Mouse (Mus musculus): Measurements from ENCODE around the gene Psg16. TPM values are rescaled to one million over a fixed set of nuclear protein-coding genes. Genes with fewer than 3 reads are reported as not detected.
"Not testable (repeated sequence)": the region's sequence is repeated elsewhere in the genome, so short reads cannot be mapped to it uniquely, and the experiment has no call there.

Psg16 gene
- polyA plus RNA-seq, 1 experiment from 2014 or later: 0.12 TPM

- no peak for TF ChIP-seq EP300 (optimal IDR thresholded peaks at IDR 0.05)
- no peak for TF ChIP-seq CTCF (IDR thresholded peaks at IDR 0.05; ENCODE audit: low read depth)
- Histone ChIP-seq H3K4me2 (replicated peaks; ENCODE audit: low read depth) (no peak overlapping the region), H3K9ac (ENCODE audit: low read length) (no peak overlapping the region), H3K27ac (replicated peaks) (no peak overlapping the region), H3K4me1 (replicated peaks; ENCODE audit: control insufficient read depth, insufficient read depth) (no peaks in the 10 kb centered on the region), H3K4me3 (ENCODE audit: low read depth, low read length) (no peak overlapping the region), H3K27me3 (ENCODE audit: control insufficient read depth, insufficient read depth, low read length) (no peaks in the 10 kb centered on the region), H3K36me3 (ENCODE audit: control insufficient read depth, insufficient read depth, low read length) (no peaks in the 10 kb centered on the region), H3K9me3 (ENCODE audit: control insufficient read depth, low read length) (no peaks in the 10 kb centered on the region)
- ATAC-seq (ENCODE audit: low FRiP score, low TSS enrichment): no peak
- no peak for DNase-seq (ENCODE audit: low spot score)
- WGBS: 100% methylated on average over 1 of the region's 1 CpGs
Measured at GRCm38 (mm10) chr7:17076542-17076941, 2.7 kb downstream of the Psg16 start.

- no peak overlapping the region for H3K4me3 ChIP-seq (ENCODE audit: low read depth, low read length)
- H3K9me3 ChIP-seq (ENCODE audit: control insufficient read depth, low read length): no peaks in the 10 kb centered on the region
- ATAC-seq (ENCODE audit: low FRiP score, low TSS enrichment) (no peak), DNase-seq (ENCODE audit: low spot score) (no peak)
- no peak for TF ChIP-seq EP300 (optimal IDR thresholded peaks at IDR 0.05)
- no peak for TF ChIP-seq CTCF (IDR thresholded peaks at IDR 0.05; ENCODE audit: low read depth)
- no peak overlapping the region for H3K9ac ChIP-seq (ENCODE audit: low read length)
- no peaks in the 10 kb centered on the region for H3K36me3 ChIP-seq (ENCODE audit: control insufficient read depth, insufficient read depth, low read length)
- H3K27ac ChIP-seq (replicated peaks): no peak overlapping the region
- 74% methylated on average over 7 of the region's 7 CpGs for WGBS
- no peaks in the 10 kb centered on the region for H3K27me3 ChIP-seq (ENCODE audit: control insufficient read depth, insufficient read depth, low read length)
- H3K4me2 ChIP-seq (replicated peaks; ENCODE audit: low read depth): no peak overlapping the region
- H3K4me1 ChIP-seq (replicated peaks; ENCODE audit: control insufficient read depth, insufficient read depth): no peaks in the 10 kb centered on the region
Measured at GRCm38 (mm10) chr7:17078076-17078654, 4.3 kb downstream of the Psg16 start.

GRCm38 (mm10) chr7:17082766-17083165 is 8.9 kb downstream of the Psg16 start:
- Histone ChIP-seq H3K4me3 (ENCODE audit: low read depth, low read length) (no peak overlapping the region), H3K9ac (ENCODE audit: low read length) (no peak overlapping the region), H3K27me3 (ENCODE audit: control insufficient read depth, insufficient read depth, low read length) (no peaks in the 10 kb centered on the region), H3K36me3 (ENCODE audit: control insufficient read depth, insufficient read depth, low read length) (no peaks in the 10 kb centered on the region), H3K27ac (replicated peaks) (no peak overlapping the region), H3K9me3 (ENCODE audit: control insufficient read depth, low read length) (no peaks in the 10 kb centered on the region), H3K4me1 (replicated peaks; ENCODE audit: control insufficient read depth, insufficient read depth) (no peaks in the 10 kb centered on the region), H3K4me2 (replicated peaks; ENCODE audit: low read depth) (no peak overlapping the region)
- ATAC-seq (ENCODE audit: low FRiP score, low TSS enrichment): no peak
- TF ChIP-seq CTCF (IDR thresholded peaks at IDR 0.05; ENCODE audit: low read depth): no peak
- TF ChIP-seq EP300 (optimal IDR thresholded peaks at IDR 0.05): no peak
- no peak for DNase-seq (ENCODE audit: low spot score)
- WGBS: 79% methylated on average over 4 of the region's 4 CpGs

- H3K9me3 ChIP-seq (ENCODE audit: control insufficient read depth, low read length): no peaks in the 10 kb centered on the region
- no peaks in the 10 kb centered on the region for H3K4me1 ChIP-seq (replicated peaks; ENCODE audit: control insufficient read depth, insufficient read depth)
- no peaks in the 10 kb centered on the region for H3K27me3 ChIP-seq (ENCODE audit: control insufficient read depth, insufficient read depth, low read length)
- H3K4me3 ChIP-seq (ENCODE audit: low read depth, low read length): no peak overlapping the region
- H3K27ac ChIP-seq (replicated peaks): no peak overlapping the region
- H3K36me3 ChIP-seq (ENCODE audit: control insufficient read depth, insufficient read depth, low read length): no peaks in the 10 kb centered on the region
- no peak overlapping the region for H3K4me2 ChIP-seq (replicated peaks; ENCODE audit: low read depth)
- ATAC-seq (ENCODE audit: low FRiP score, low TSS enrichment): no peak
- 70% methylated on average over 3 of the region's 3 CpGs for WGBS
- no peak for TF ChIP-seq CTCF (IDR thresholded peaks at IDR 0.05; ENCODE audit: low read depth)
- peak; percentile 9 for DNase-seq (ENCODE audit: low spot score)
- no peak overlapping the region for H3K9ac ChIP-seq (ENCODE audit: low read length)
Measured at GRCm38 (mm10) chr7:17087731-17088130, 13.9 kb downstream of the Psg16 start.

GRCm38 (mm10) chr7:17090058-17090585 is 16.3 kb downstream of the Psg16 start:
- DNase-seq (ENCODE audit: low spot score): no peak
- no peak overlapping the region for H3K4me2 ChIP-seq (replicated peaks; ENCODE audit: low read depth)
- TF ChIP-seq CTCF (IDR thresholded peaks at IDR 0.05; ENCODE audit: low read depth): no peak
- no peak for TF ChIP-seq EP300 (optimal IDR thresholded peaks at IDR 0.05)
- H3K9ac ChIP-seq (ENCODE audit: low read length): no peak overlapping the region
- no peaks in the 10 kb centered on the region for H3K36me3 ChIP-seq (ENCODE audit: control insufficient read depth, insufficient read depth, low read length)
- WGBS: 64% methylated on average over 3 of the region's 3 CpGs
- H3K4me1 ChIP-seq (replicated peaks; ENCODE audit: control insufficient read depth, insufficient read depth): no peaks in the 10 kb centered on the region
- no peak overlapping the region for H3K27ac ChIP-seq (replicated peaks)
- no peaks in the 10 kb centered on the region for H3K27me3 ChIP-seq (ENCODE audit: control insufficient read depth, insufficient read depth, low read length)
- H3K9me3 ChIP-seq (ENCODE audit: control insufficient read depth, low read length): no peaks in the 10 kb centered on the region
- no peak for ATAC-seq (ENCODE audit: low FRiP score, low TSS enrichment)
- no peak overlapping the region for H3K4me3 ChIP-seq (ENCODE audit: low read depth, low read length)

- DNase-seq (ENCODE audit: low spot score) (peak; percentile 32), ATAC-seq (ENCODE audit: low FRiP score, low TSS enrichment) (no peak)
- H3K4me3 ChIP-seq (ENCODE audit: low read depth, low read length): no peak overlapping the region
- 6% methylated on average over 1 of the region's 1 CpGs for WGBS
- no peaks in the 10 kb centered on the region for H3K9me3 ChIP-seq (ENCODE audit: control insufficient read depth, low read length)
- no peaks in the 10 kb centered on the region for H3K4me1 ChIP-seq (replicated peaks; ENCODE audit: control insufficient read depth, insufficient read depth)
- no peak overlapping the region for H3K4me2 ChIP-seq (replicated peaks; ENCODE audit: low read depth)
- H3K27me3 ChIP-seq (ENCODE audit: control insufficient read depth, insufficient read depth, low read length): no peaks in the 10 kb centered on the region
- H3K36me3 ChIP-seq (ENCODE audit: control insufficient read depth, insufficient read depth, low read length): no peaks in the 10 kb centered on the region
- TF ChIP-seq EP300 (optimal IDR thresholded peaks at IDR 0.05): no peak
- TF ChIP-seq CTCF (IDR thresholded peaks at IDR 0.05; ENCODE audit: low read depth): peak; percentile 61
- H3K27ac ChIP-seq (replicated peaks): no peak overlapping the region
- H3K9ac ChIP-seq (ENCODE audit: low read length): no peak overlapping the region
Measured at GRCm38 (mm10) chr7:17091280-17091679, 17.4 kb downstream of the Psg16 start.

- not testable (repeated sequence) for H3K9ac ChIP-seq (ENCODE audit: low read length); H3K36me3 ChIP-seq (ENCODE audit: control insufficient read depth, insufficient read depth, low read length); DNase-seq (ENCODE audit: low spot score); ATAC-seq (ENCODE audit: low FRiP score, low TSS enrichment); H3K4me2 ChIP-seq (replicated peaks; ENCODE audit: low read depth); H3K4me1 ChIP-seq (replicated peaks; ENCODE audit: control insufficient read depth, insufficient read depth); H3K4me3 ChIP-seq (ENCODE audit: low read depth, low read length); H3K27ac ChIP-seq (replicated peaks); H3K27me3 ChIP-seq (ENCODE audit: control insufficient read depth, insufficient read depth, low read length); H3K9me3 ChIP-seq (ENCODE audit: control insufficient read depth, low read length)
- WGBS: 86% methylated on average over 13 of the region's 13 CpGs
Measured at GRCm38 (mm10) chr7:17101631-17102030, 27.8 kb downstream of the Psg16 start.

All from stomach, postnatal 0 days (tissue).